Comparison of ENCODE assay signal across 8 mouse cellular contexts in the genomic region with DNA sequence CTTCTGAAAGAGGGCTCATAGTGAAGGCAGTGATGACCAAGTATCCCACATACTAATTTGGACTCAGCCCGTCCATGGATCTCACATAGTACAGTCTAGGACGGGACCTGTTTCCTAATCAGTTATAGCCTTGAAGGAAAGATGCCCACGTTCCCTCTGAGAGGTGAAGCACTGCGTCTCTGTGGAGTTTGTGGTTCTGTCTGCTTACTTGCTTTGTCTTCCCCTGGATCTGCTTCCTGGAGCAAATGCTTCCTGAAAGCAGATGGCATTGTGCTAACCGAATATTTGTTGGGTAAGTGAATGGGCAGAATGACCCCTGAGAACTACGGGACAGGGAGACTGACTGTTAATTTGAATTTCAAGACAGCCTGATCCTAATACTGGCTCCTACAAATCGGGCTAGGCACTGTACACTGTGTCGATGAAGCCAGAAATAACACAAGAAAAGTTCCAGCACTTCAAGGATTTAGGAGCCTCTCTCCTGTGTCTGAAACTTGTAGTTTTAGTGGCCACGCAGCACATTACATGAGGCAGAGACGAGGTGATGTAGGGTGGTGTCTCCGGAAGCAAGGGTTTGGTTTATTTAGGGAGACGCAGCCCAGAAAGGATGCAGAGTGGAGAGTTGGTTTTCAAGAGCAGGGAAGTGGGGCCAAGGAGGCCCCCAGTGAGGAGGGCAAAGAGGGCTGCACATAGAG. TPM values are rescaled to one million over a fixed set of nuclear protein-coding genes. Genes with fewer than 3 reads are reported as not detected.
DNase-seq lines count a peak whose midpoint lies in the region; ATAC-seq lines count a peak whose summit lies in the region.

No protein-coding gene starts in this region.

- H3K9ac ChIP-seq in kidney, embryonic 15.5 days = peak overlapping the region; percentile 84
- H3K9ac ChIP-seq in forebrain, embryonic 15.5 days (replicated peaks) = peak overlapping the region; percentile 85
- peak overlapping the region; percentile 81 for H3K9ac ChIP-seq in liver, embryonic 12.5 days
- peak overlapping the region; percentile 73 for H3K9ac ChIP-seq in stomach, embryonic 14.5 days (replicated peaks; ENCODE audit: low read depth, low read length)

- 24% methylated on average over 12 of the region's 12 CpGs for WGBS in kidney, embryonic 15.5 days
- WGBS in forebrain, embryonic 15.5 days = 34% methylated on average over 12 of the region's 12 CpGs
- 33% methylated on average over 12 of the region's 12 CpGs for WGBS in liver, embryonic 12.5 days (ENCODE audit: insufficient replicate concordance)
- 29% methylated on average over 12 of the region's 12 CpGs for WGBS in stomach, embryonic 14.5 days

- no peak; the same call in 1 of the 2 replicates for ATAC-seq in kidney, embryonic 15.5 days (replicated peaks; ENCODE audit: low FRiP score)
- peak; percentile 1 for ATAC-seq in forebrain, embryonic 15.5 days (replicated peaks)
- no peak for ATAC-seq in liver, embryonic 12.5 days
- ATAC-seq in stomach, embryonic 14.5 days (ENCODE audit: insufficient number of reproducible peaks, insufficient read depth, low FRiP score, low read depth) = no peak

- H3K4me1 ChIP-seq in kidney, embryonic 15.5 days = peaks cover 21% of the 10 kb centered on the region
- peaks cover 20% of the 10 kb centered on the region for H3K4me1 ChIP-seq in forebrain, embryonic 15.5 days
- H3K4me1 ChIP-seq in liver, embryonic 12.5 days = peaks cover 38% of the 10 kb centered on the region
- H3K4me1 ChIP-seq in stomach, embryonic 14.5 days (ENCODE audit: control insufficient read depth, insufficient read depth, low read length) = peaks cover 10% of the 10 kb centered on the region

- peaks cover 18% of the 10 kb centered on the region for H3K36me3 ChIP-seq in kidney, embryonic 15.5 days
- H3K36me3 ChIP-seq in forebrain, embryonic 15.5 days = peaks cover 14% of the 10 kb centered on the region
- peaks cover 19% of the 10 kb centered on the region for H3K36me3 ChIP-seq in liver, embryonic 12.5 days
- peaks cover 3% of the 10 kb centered on the region; the same call in 1 of the 2 replicates for H3K36me3 ChIP-seq in stomach, embryonic 14.5 days (ENCODE audit: control insufficient read depth, insufficient read depth, low read length)

- no peak for DNase-seq in kidney, adult 8-10 months
- peak; percentile 53 for DNase-seq in Muller cell, postnatal 12 days (ENCODE audit: inconsistent ontology term)
- DNase-seq in adrenal gland, postnatal 36 days = no peak
- no peak for DNase-seq in cerebellum, postnatal 10 days

- H3K4me2 ChIP-seq in kidney, embryonic 15.5 days = peak overlapping the region; percentile 66
- peak overlapping the region; percentile 67 for H3K4me2 ChIP-seq in forebrain, embryonic 15.5 days (replicated peaks)
- H3K4me2 ChIP-seq in liver, embryonic 12.5 days = peak overlapping the region; percentile 98
- H3K4me2 ChIP-seq in stomach, embryonic 14.5 days (replicated peaks; ENCODE audit: low read depth, low read length) = peak overlapping the region; percentile 77

- H3K9me3 ChIP-seq in kidney, embryonic 15.5 days (replicated peaks) = no peaks in the 10 kb centered on the region
- H3K9me3 ChIP-seq in forebrain, embryonic 15.5 days = no peaks in the 10 kb centered on the region
- H3K9me3 ChIP-seq in liver, embryonic 12.5 days (replicated peaks) = no peaks in the 10 kb centered on the region
- H3K9me3 ChIP-seq in stomach, embryonic 14.5 days (ENCODE audit: control insufficient read depth, low read depth, low read length) = no peaks in the 10 kb centered on the region

- H3K4me3 ChIP-seq in kidney, embryonic 15.5 days (replicated peaks) = peak overlapping the region; percentile 78
- peak overlapping the region; percentile 78 for H3K4me3 ChIP-seq in forebrain, embryonic 15.5 days
- peak overlapping the region; percentile 76 for H3K4me3 ChIP-seq in liver, embryonic 12.5 days
- H3K4me3 ChIP-seq in stomach, embryonic 14.5 days (ENCODE audit: low read depth, low read length) = peak overlapping the region; percentile 76

- peak overlapping the region; percentile 99 for H3K27ac ChIP-seq in kidney, embryonic 15.5 days
- H3K27ac ChIP-seq in forebrain, embryonic 15.5 days (replicated peaks) = peak overlapping the region; percentile 98
- H3K27ac ChIP-seq in liver, embryonic 12.5 days = peak overlapping the region; percentile 78; the same call in 1 of the 2 replicates
- peak overlapping the region; percentile 96; the same call in 1 of the 2 replicates for H3K27ac ChIP-seq in stomach, embryonic 14.5 days (ENCODE audit: low read length)

- no peaks in the 10 kb centered on the region for H3K27me3 ChIP-seq in kidney, embryonic 15.5 days
- no peaks in the 10 kb centered on the region for H3K27me3 ChIP-seq in forebrain, embryonic 15.5 days
- no peaks in the 10 kb centered on the region for H3K27me3 ChIP-seq in liver, embryonic 12.5 days (replicated peaks)
- H3K27me3 ChIP-seq in stomach, embryonic 14.5 days (ENCODE audit: control insufficient read depth, insufficient read depth, low read length) = no peaks in the 10 kb centered on the region

RNA-seq across cellular contexts. Expression of gene Ntan1, which starts 1.3 kb away (rescaled TPM):
- polyA plus RNA-seq in kidney, embryonic 15.5 days (2015; fragmentation: Nextera tagmentation; extraction: Ambion mirVana) = 162 and 163 TPM in 2 replicates
- polyA plus RNA-seq in forebrain, embryonic 15.5 days (2015; fragmentation: Nextera tagmentation; extraction: Ambion mirVana) = 217 and 234 TPM in 2 replicates
- polyA plus RNA-seq in liver, embryonic 12.5 days (2016; fragmentation: Nextera tagmentation; extraction: Ambion mirVana) = 51.8 and 58.0 TPM in 2 replicates
- 189 and 216 TPM in 2 replicates for polyA plus RNA-seq in stomach, embryonic 14.5 days (2014; fragmentation: Nextera tagmentation; extraction: Ambion mirVana)
- 10 to 100 TPM; 56.1 to 56.6 TPM for total RNA-seq in adrenal gland, postnatal 36 days (2021)

RNA-seq across cellular contexts. Expression of gene Rrn3, which starts 39.4 kb away (rescaled TPM):
- 68.2 and 68.9 TPM in 2 replicates for polyA plus RNA-seq in kidney, embryonic 15.5 days (2015; fragmentation: Nextera tagmentation; extraction: Ambion mirVana)
- 108 and 110 TPM in 2 replicates for polyA plus RNA-seq in forebrain, embryonic 15.5 days (2015; fragmentation: Nextera tagmentation; extraction: Ambion mirVana)
- 48.7 and 49.8 TPM in 2 replicates for polyA plus RNA-seq in liver, embryonic 12.5 days (2016; fragmentation: Nextera tagmentation; extraction: Ambion mirVana)
- polyA plus RNA-seq in stomach, embryonic 14.5 days (2014; fragmentation: Nextera tagmentation; extraction: Ambion mirVana) = 57.1 and 57.7 TPM in 2 replicates
- total RNA-seq in adrenal gland, postnatal 36 days (2021) = 10 to 100 TPM; 51.4 to 54.2 TPM
